Mouse (Mus musculus): ENCODE measurements around the gene Tnfrsf13c. TPM values are rescaled to one million over a fixed set of nuclear protein-coding genes. Genes with fewer than 3 reads are reported as not detected.

Tnfrsf13c gene
- polyA plus RNA-seq, 1 experiment from 2014 or later = not detected

DNA sequence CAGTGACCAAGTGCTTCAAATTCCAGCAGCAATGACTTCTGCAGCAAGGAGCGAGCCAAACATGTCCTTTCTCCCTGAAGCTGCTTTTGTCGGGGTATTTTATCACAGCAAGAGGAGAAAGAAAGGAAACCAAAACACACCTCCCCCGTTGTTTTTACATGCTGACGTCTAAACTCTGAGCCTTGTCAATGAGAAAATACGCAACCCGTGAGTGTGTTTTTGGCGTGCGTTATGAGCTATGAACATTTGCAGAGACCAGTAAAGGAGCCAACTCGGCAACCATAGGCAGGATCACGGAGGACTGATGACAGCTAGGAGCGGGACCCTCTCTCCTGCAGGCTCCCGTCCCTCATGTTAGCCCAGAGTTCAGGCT, 19.6 kb upstream of the Tnfrsf13c start:
- H3K36me3 ChIP-seq (ENCODE audit: insufficient read depth) = peaks cover 10% of the 10 kb centered on the region; the same call in 1 of the 2 replicates
- peak overlapping the region; percentile 96 for H3K4me2 ChIP-seq
- WGBS = 4% methylated on average over 12 of the region's 12 CpGs
- no peaks in the 10 kb centered on the region for H3K9me3 ChIP-seq (ENCODE audit: low read depth, low read length)
- H3K4me3 ChIP-seq (ENCODE audit: low read depth, low read length) = peak overlapping the region; percentile 65
- no peaks in the 10 kb centered on the region for H3K27me3 ChIP-seq (ENCODE audit: insufficient read depth, low read length)
- H3K27ac ChIP-seq (ENCODE audit: low read depth) = peak overlapping the region; percentile 16; the same call in 1 of the 2 replicates
- ATAC-seq (ENCODE audit: insufficient read depth) (peak; percentile 28; the same call in 1 of the 2 replicates), DNase-seq (peak; percentile 43)
- H3K9ac ChIP-seq = peak overlapping the region; percentile 58
- no peak for TF ChIP-seq CTCF (IDR thresholded peaks at IDR 0.05; ENCODE audit: low read depth)
- 0 out of 2 replicates have a peak, but pooled peaks cover 3% of the 10 kb centered on the region for H3K4me1 ChIP-seq (ENCODE audit: insufficient read depth)

DNA sequence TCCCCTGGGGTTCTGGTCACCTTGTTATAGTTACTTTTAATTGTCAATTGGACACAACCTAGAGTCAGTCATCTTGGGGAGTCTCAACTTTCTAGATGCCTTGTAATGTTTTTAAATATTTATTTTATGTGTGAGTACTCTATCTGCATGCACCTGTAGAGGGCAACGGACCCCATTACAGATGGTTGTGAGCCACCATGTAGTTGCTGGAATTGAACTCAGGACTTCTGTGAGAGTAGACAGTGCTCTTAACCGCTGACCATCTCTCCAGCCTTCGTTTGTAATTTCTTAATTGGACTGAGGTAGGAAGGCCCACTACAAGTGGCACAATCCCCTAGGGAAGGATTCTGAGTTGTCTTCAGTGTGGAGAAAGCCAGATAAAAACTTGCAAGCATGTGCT, 19.1 kb upstream of the Tnfrsf13c start:
- Histone ChIP-seq H3K36me3 (ENCODE audit: insufficient read depth) (peaks cover 14% of the 10 kb centered on the region; the same call in 1 of the 2 replicates), H3K4me2 (peak overlapping the region; percentile 96), H3K4me3 (ENCODE audit: low read depth, low read length) (peak overlapping the region; percentile 65), H3K27ac (ENCODE audit: low read depth) (no peak overlapping the region), H3K27me3 (ENCODE audit: insufficient read depth, low read length) (no peaks in the 10 kb centered on the region), H3K9ac (0 out of 2 replicates have a peak overlapping the region, but pooled peaks have one; percentile 58), H3K4me1 (ENCODE audit: insufficient read depth) (0 out of 2 replicates have a peak, but pooled peaks cover 3% of the 10 kb centered on the region), H3K9me3 (ENCODE audit: low read depth, low read length) (no peaks in the 10 kb centered on the region)
- ATAC-seq (ENCODE audit: insufficient read depth) = no peak
- DNase-seq = no peak
- WGBS = 70% methylated on average over 3 of the region's 3 CpGs
- no peak; the same call in 1 of the 2 replicates for TF ChIP-seq CTCF (IDR thresholded peaks at IDR 0.05; ENCODE audit: low read depth)

DNA sequence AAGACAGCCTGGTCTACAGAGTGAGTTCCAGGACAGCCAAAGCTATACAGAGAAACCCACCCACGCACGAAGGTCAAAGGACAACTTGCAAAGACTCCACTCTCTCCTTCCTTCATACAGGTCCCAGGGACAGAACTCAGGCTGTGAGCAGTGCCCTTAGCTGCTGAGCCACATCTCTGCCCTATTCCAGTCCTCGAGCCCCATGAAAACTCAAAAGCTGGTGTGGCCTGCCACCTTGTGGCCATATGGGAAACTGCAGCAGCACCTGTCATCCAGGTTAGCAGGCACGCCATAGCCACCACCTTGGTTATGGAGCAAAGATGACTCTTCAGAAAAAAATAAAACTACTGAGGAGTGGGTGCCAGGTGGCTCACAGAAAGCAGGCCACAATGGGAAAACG, 12.4 kb upstream of the Tnfrsf13c start:
- no peaks in the 10 kb centered on the region for H3K9me3 ChIP-seq (ENCODE audit: low read depth, low read length)
- 14% methylated on average over 5 of the region's 5 CpGs for WGBS
- peaks cover 26% of the 10 kb centered on the region; the same call in 1 of the 2 replicates for H3K36me3 ChIP-seq (ENCODE audit: insufficient read depth)
- peak; percentile 54 for ATAC-seq (ENCODE audit: insufficient read depth)
- no peak overlapping the region for H3K4me2 ChIP-seq
- no peak overlapping the region for H3K27ac ChIP-seq (ENCODE audit: low read depth)
- H3K9ac ChIP-seq = no peak overlapping the region
- peak; percentile 99 for TF ChIP-seq CTCF (IDR thresholded peaks at IDR 0.05; ENCODE audit: low read depth)
- no peak overlapping the region for H3K4me3 ChIP-seq (ENCODE audit: low read depth, low read length)
- H3K27me3 ChIP-seq (ENCODE audit: insufficient read depth, low read length) = no peaks in the 10 kb centered on the region
- peak; percentile 88 for DNase-seq
- no peaks in the 10 kb centered on the region for H3K4me1 ChIP-seq (ENCODE audit: insufficient read depth)

DNA sequence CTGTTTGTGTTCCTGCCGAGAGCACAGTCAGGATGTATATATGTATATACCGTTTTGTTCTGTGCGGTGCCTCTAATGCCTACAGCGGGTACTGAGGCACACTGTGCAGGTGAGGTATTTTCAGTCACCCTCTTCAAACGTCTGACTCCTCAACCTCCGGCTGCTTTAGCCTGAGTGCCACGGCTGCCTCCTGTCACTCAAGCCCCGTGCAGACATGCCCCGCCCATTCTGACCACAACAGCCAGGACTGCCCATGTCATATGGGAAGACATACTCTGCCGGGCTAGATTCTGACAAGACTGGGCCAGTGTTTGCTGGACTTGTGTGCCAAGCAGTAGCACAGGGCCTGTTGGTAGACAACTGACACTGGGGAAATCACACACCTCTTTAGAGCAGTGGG, 11.5 kb upstream of the Tnfrsf13c start:
- Histone ChIP-seq H3K4me1 (ENCODE audit: insufficient read depth) (no peaks in the 10 kb centered on the region), H3K9ac (no peak overlapping the region), H3K27me3 (ENCODE audit: insufficient read depth, low read length) (no peaks in the 10 kb centered on the region), H3K4me2 (no peak overlapping the region), H3K36me3 (ENCODE audit: insufficient read depth) (peaks cover 23% of the 10 kb centered on the region; the same call in 1 of the 2 replicates), H3K27ac (ENCODE audit: low read depth) (no peak overlapping the region), H3K9me3 (ENCODE audit: low read depth, low read length) (no peaks in the 10 kb centered on the region), H3K4me3 (ENCODE audit: low read depth, low read length) (no peak overlapping the region)
- no peak for TF ChIP-seq CTCF (IDR thresholded peaks at IDR 0.05; ENCODE audit: low read depth)
- DNase-seq (no peak), ATAC-seq (ENCODE audit: insufficient read depth) (no peak)
- WGBS = 56% methylated on average over 10 of the region's 10 CpGs

DNA sequence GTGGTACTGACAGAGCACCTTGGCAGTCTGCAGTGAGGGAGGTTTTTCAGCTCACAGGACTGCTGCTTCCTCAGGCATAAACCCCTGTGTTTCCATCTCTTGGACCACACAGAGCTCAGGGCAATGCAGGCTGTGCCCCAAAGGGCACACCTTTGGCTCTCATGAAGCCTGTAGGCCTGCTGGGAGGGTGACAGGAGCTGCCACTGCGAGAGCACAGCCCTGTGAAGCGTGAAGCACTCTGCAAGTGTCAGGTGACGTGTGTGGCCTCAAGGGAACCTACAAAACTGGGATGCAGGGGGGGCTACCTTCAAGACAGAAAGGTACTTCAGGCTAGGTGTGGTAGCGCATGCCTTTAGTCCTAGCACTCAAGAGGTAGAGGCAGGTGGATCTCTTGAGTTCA, 8.5 kb upstream of the Tnfrsf13c start:
- no peaks in the 10 kb centered on the region for H3K4me1 ChIP-seq (ENCODE audit: insufficient read depth)
- ATAC-seq (ENCODE audit: insufficient read depth) = no peak
- peaks cover 10% of the 10 kb centered on the region; the same call in 1 of the 2 replicates for H3K36me3 ChIP-seq (ENCODE audit: insufficient read depth)
- whole genome bisulfite sequencing = 65% methylated on average over 4 of the region's 4 CpGs
- no peak for TF ChIP-seq CTCF (IDR thresholded peaks at IDR 0.05; ENCODE audit: low read depth)
- H3K9me3 ChIP-seq (ENCODE audit: low read depth, low read length) = no peaks in the 10 kb centered on the region
- H3K4me3 ChIP-seq (ENCODE audit: low read depth, low read length) = no peak overlapping the region
- no peak overlapping the region for H3K4me2 ChIP-seq
- DNase-seq = no peak
- H3K9ac ChIP-seq = no peak overlapping the region
- no peaks in the 10 kb centered on the region for H3K27me3 ChIP-seq (ENCODE audit: insufficient read depth, low read length)
- H3K27ac ChIP-seq (ENCODE audit: low read depth) = no peak overlapping the region

DNA sequence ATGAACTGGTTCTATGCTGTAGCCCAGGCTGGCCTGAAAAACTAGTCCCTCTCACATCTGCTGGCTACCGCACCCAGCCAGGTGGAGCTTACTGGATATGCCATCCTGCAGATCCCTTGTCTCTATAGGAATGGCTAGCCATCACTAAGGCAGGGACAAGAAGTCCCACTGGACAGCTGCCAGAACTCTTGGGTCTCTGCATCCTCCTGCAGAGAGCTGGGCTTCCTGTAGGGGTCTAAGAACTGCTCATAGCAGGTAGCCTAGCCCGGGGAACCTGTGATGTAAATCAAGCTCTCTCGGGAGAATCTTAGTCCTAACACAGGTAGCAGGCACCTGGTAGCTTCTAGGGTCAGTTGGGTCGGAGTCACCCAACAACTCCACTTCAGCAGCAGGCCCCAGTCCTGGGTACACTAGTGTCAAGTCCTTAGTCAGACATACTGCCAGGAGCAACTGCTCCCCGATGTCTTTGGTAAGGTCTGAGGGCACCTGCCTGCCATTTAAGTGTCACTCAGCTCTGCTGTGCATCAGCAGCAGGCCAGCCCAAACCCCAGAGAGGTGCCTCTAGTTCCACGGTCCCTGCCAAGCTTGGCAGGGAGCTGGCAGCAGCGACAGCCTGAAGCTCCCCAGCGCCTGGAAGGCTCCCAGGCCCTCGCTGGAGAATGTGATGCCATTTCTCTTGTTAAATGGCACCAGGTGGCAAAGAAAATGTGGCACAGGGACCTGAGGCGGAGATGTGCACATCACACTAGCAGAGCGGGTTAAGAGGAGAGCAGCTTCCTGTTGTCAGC, 7.6 kb upstream of the Tnfrsf13c start:
- WGBS = 61% methylated on average over 11 of the region's 11 CpGs
- H3K4me1 ChIP-seq (ENCODE audit: insufficient read depth) = no peaks in the 10 kb centered on the region
- H3K27ac ChIP-seq (ENCODE audit: low read depth) = no peak overlapping the region
- H3K4me2 ChIP-seq = no peak overlapping the region
- H3K36me3 ChIP-seq (ENCODE audit: insufficient read depth) = peaks cover 7% of the 10 kb centered on the region; the same call in 1 of the 2 replicates
- H3K27me3 ChIP-seq (ENCODE audit: insufficient read depth, low read length) = no peaks in the 10 kb centered on the region
- no peak for TF ChIP-seq CTCF (IDR thresholded peaks at IDR 0.05; ENCODE audit: low read depth)
- H3K4me3 ChIP-seq (ENCODE audit: low read depth, low read length) = no peak overlapping the region
- H3K9me3 ChIP-seq (ENCODE audit: low read depth, low read length) = no peaks in the 10 kb centered on the region
- DNase-seq = peak; percentile 63
- no peak overlapping the region for H3K9ac ChIP-seq
- no peak for ATAC-seq (ENCODE audit: insufficient read depth)

DNA sequence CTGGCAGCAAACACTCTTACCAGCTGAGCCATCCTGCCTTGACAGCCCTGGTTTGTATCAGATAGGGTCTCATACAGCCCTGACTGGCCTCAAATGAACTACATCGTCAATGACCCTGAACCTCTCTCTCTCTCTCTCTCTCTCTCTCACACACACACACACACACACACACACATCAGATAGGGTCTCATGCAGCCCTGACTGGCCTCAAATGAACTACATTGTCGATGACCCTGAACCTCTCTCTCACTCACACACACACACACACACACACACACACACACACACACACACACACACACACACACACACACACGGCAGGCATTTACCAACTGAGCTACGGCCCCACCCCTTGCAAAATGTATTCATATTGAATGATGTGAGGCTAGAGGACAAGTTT, 6.9 kb upstream of the Tnfrsf13c start:
- DNase-seq = no peak
- 66% methylated on average over 4 of the region's 4 CpGs for WGBS
- no peaks in the 10 kb centered on the region for H3K27me3 ChIP-seq (ENCODE audit: insufficient read depth, low read length)
- no peak for ATAC-seq (ENCODE audit: insufficient read depth)
- TF ChIP-seq CTCF (IDR thresholded peaks at IDR 0.05; ENCODE audit: low read depth) = no peak
- peaks cover 6% of the 10 kb centered on the region; the same call in 1 of the 2 replicates for H3K36me3 ChIP-seq (ENCODE audit: insufficient read depth)
- no peak overlapping the region for H3K9ac ChIP-seq
- no peak overlapping the region for H3K4me3 ChIP-seq (ENCODE audit: low read depth, low read length)
- H3K9me3 ChIP-seq (ENCODE audit: low read depth, low read length) = no peaks in the 10 kb centered on the region
- H3K4me2 ChIP-seq = no peak overlapping the region
- H3K4me1 ChIP-seq (ENCODE audit: insufficient read depth) = no peaks in the 10 kb centered on the region
- no peak overlapping the region for H3K27ac ChIP-seq (ENCODE audit: low read depth)

Data from lung, embryonic 14.5 days (tissue).